Mouse (Mus musculus): Measurements from ENCODE around the gene Hormad1.
A peak's percentile ranks its signal among the peaks of the same experiment; 100 is the strongest.
"Not testable (repeated sequence)": the region's sequence is repeated elsewhere in the genome, so short reads cannot be mapped to it uniquely, and the experiment has no call there.

Hormad1 gene

GRCm38 (mm10) chr3:95569585-95569984 lies 10.1 kb downstream of the Hormad1 start:
- DNase-seq, result no peak

GRCm38 (mm10) chr3:95587754-95588603 lies 28.5 kb downstream of the Hormad1 start:
- DNase-seq, result no peak

GRCm38 (mm10) chr3:95588604-95589086 lies 29.2 kb downstream of the Hormad1 start, which contains the start of gene Golph3l:
TSS of gene Golph3l (plus strand) at chr3:95588934.
- DNase-seq, result peak; percentile 86

- DNase-seq, result no peak
Observed at GRCm38 (mm10) chr3:95598734-95599133, 39.3 kb downstream of the Hormad1 start.

- no peak for DNase-seq
Observed at GRCm38 (mm10) chr3:95601287-95601686, 41.8 kb downstream of the Hormad1 start.

GRCm38 (mm10) chr3:95606096-95606495 lies 46.6 kb downstream of the Hormad1 start:
- no peak for DNase-seq

- no peak for DNase-seq
Observed at GRCm38 (mm10) chr3:95609195-95609594, 49.7 kb downstream of the Hormad1 start.

- no peak for DNase-seq
Observed at GRCm38 (mm10) chr3:95613996-95614395, 54.5 kb downstream of the Hormad1 start.

GRCm38 (mm10) chr3:95618511-95618910 lies 59.0 kb downstream of the Hormad1 start:
- DNase-seq, result no peak

- no peak for DNase-seq
Observed at GRCm38 (mm10) chr3:95621241-95621640, 61.8 kb downstream of the Hormad1 start.

- peak; percentile 18 for DNase-seq
Observed at GRCm38 (mm10) chr3:95622421-95622820, 62.9 kb downstream of the Hormad1 start.

- no peak for DNase-seq
Observed at GRCm38 (mm10) chr3:95623551-95623950, 64.1 kb downstream of the Hormad1 start.

GRCm38 (mm10) chr3:95623991-95624515 lies 64.6 kb downstream of the Hormad1 start:
- not testable (repeated sequence) for DNase-seq

GRCm38 (mm10) chr3:95624628-95625503 lies 65.4 kb downstream of the Hormad1 start, which contains the start of gene Ensa:
TSS of gene Ensa (plus strand) at chr3:95624993.
- peak; percentile 94 for DNase-seq

GRCm38 (mm10) chr3:95627763-95628162 lies 68.3 kb downstream of the Hormad1 start:
- no peak for DNase-seq

GRCm38 (mm10) chr3:95629755-95630154 lies 70.3 kb downstream of the Hormad1 start:
- no peak for DNase-seq

- no peak for DNase-seq
Observed at GRCm38 (mm10) chr3:95630856-95631255, 71.4 kb downstream of the Hormad1 start.

- no peak for DNase-seq
Observed at GRCm38 (mm10) chr3:95631304-95631703, 71.8 kb downstream of the Hormad1 start.

- no peak for DNase-seq
Observed at GRCm38 (mm10) chr3:95632648-95633588, 73.4 kb downstream of the Hormad1 start.

GRCm38 (mm10) chr3:95635636-95636035 lies 76.2 kb downstream of the Hormad1 start:
- no peak for DNase-seq

- no peak for DNase-seq
Observed at GRCm38 (mm10) chr3:95636072-95636471, 76.6 kb downstream of the Hormad1 start.

Measured in thymus, postnatal 4 days (tissue).